In the genomic region with DNA sequence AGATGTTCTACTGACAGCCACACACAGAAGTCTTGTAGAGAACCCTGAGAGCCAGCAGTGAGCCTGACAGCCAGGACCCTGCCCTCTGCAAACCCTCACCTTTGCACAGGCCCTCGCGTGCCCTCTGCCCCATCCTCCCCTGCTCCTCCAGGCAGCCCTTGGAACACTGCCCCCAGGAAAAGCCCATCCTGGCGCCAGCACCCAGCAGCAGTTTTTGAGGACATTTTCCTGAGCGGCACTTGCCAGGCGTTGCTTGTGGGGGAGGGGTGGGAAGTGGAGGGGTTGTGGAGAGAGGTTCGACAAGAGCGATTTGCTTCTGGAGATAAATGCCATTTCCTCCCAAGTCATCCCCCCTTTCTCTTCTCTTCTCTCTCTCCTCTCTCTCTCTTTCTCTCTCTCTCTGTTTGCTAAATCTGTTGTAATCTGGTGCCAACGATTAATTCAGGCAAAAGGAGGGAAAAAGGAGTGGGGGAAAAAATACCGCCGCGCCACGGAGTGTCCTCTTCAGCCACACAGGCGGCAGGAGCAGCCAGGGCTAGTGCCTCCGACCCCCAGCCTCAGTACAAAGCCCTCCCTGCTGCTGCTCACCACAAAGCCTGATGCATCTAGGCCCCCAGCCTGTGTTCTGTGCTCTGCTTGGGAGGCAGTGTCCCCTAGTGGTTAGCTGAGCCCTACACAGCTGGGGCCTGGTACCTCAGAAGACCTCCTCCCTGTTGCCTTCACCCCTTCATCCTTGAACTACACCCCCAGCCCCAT, we compare ENCODE assay signal across 1 mouse cellular context.
TF ChIP-seq lines count a peak whose summit lies in the region.

No protein-coding gene starts in this region.

TF ChIP-seq in CH12.LX, 34 proteins besides CTCF, POLR2A, EP300 and RAD21 (continued from another document):
- TF ChIP-seq ZMIZ1 (IDR thresholded peaks at IDR 0.05; ENCODE audit: low read depth, low read length): no peak
